Mouse (Mus musculus): Measurements from ENCODE around the gene Trdn.

Trdn gene

DNA sequence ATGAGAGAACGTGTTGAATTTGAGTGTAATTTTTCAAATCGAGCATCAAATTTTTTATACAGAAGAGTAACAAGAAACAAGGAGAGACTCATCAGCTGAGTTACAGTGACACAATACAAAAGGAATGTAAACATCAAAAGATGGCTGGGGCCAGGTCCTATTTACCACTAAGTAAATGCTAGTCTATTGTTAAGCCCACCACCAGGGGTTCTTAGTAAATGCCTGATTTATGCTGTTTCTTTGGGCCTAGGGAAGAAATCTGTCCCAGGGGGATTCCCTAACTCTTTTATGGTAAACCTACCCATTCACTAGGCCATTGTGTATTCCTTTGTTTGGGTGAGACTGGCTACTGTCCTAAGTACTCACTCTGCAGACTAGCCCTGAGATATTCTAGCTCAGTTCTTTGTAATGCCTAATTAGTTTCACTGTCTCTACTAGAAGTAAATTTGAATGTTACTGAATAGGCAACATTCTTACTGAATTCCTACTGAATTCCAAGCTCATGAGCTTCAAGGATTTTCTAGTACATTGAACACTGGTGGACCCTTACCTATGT lies 295.2 kb downstream of the Trdn start:
- DNase-seq (ENCODE audit: low spot score in 2 of 2) = no peak
